Mouse (Mus musculus) CH12.LX (cell line): ENCODE measurements around the gene Bsx. TPM values are rescaled to one million over a fixed set of nuclear protein-coding genes. Genes with fewer than 3 reads are reported as not detected.

ENCODE experiments used
- DNase-seq: peaks from one replicate; pipeline ENCODE4 v3.0.0-alpha.2; 2013; ENCODE audit errors: extremely low read depth
- H3K27ac ChIP-seq: 2 replicates; pipeline ENCODE4 v1.5.1; 2012; ENCODE audit warnings: low read depth, mild to moderate bottlenecking, control low read depth, moderate library complexity; ENCODE audit not compliant: insufficient read depth
- H3K27me3 ChIP-seq: replicated peaks from 2 replicates; pipeline ENCODE3; 2012; ENCODE audit warnings: inconsistent platforms
- H3K36me3 ChIP-seq, 2 experiments: replicated peaks in 1 of 2; 2 replicates each; pipeline versions ENCODE3 to v1.6.1; 2012; ENCODE audit warnings: inconsistent platforms in 1 of 2, low read length in 1 of 2, mild to moderate bottlenecking in 1 of 2, mixed read lengths in 1 of 2, moderate library complexity in 1 of 2; ENCODE audit not compliant: control insufficient read depth in 1 of 2, insufficient read depth in 1 of 2
- H3K4me1 ChIP-seq, 2 experiments: 2 replicates each; pipeline ENCODE4 v1.6.1; 2012; ENCODE audit warnings: inconsistent platforms in 1 of 2, moderate library complexity in 1 of 2; ENCODE audit not compliant: insufficient read depth in 2 of 2, control insufficient read depth in 1 of 2
- H3K4me2 ChIP-seq: 2 replicates; pipeline ENCODE4 v1.6.1; 2012; ENCODE audit warnings: low read depth, mild to moderate bottlenecking, control low read depth; ENCODE audit not compliant: poor library complexity, insufficient read depth, severe bottlenecking
- H3K4me3 ChIP-seq, 3 experiments: fragments of 150-350 bp in 1 of 3; sonication (generic) in 1 of 3; replicated peaks in 1 of 3; 2 replicates each; pipeline versions ENCODE3 to v1.5.1; 2011 to 2012; ENCODE audit warnings: low read depth in 2 of 3, low read length in 2 of 3, mild to moderate bottlenecking in 2 of 3, moderate library complexity in 2 of 3, control low read depth in 1 of 3, improper control_type of control experiment in 1 of 3, inconsistent platforms in 1 of 3, mixed read lengths in 1 of 3; ENCODE audit not compliant: poor library complexity in 1 of 3
- H3K79me2 ChIP-seq: replicated peaks from 2 replicates; pipeline ENCODE4 v1.6.1; 2012; ENCODE audit warnings: mild to moderate bottlenecking, moderate library complexity; ENCODE audit not compliant: control insufficient read depth, poor library complexity, insufficient read depth, severe bottlenecking; ENCODE audit errors: extremely low read depth
- H3K9ac ChIP-seq: 2 replicates; pipeline ENCODE4 v1.6.1; 2012; ENCODE audit warnings: low read depth, mild to moderate bottlenecking, control low read depth, moderate library complexity; ENCODE audit not compliant: insufficient read depth
- H3K9me3 ChIP-seq: replicated peaks from 2 replicates; pipeline ENCODE3; 2012; ENCODE audit warnings: low read length, inconsistent platforms, mixed read lengths
- USF1 ChIP-seq: IDR thresholded peaks from 2 replicates; pipeline ENCODE4 v1.6.1; 2014; ENCODE audit warnings: low read depth, mild to moderate bottlenecking, inconsistent platforms, low read length, improper control_type of control experiment
- dilution Hi-C: fragments of 300-500 bp; cut with MboI; formaldehyde crosslinking; loops from 2 replicates; pipeline ENCODE4 v1.14.3; 2020; ENCODE audit warnings: low sequenced_read_pairs; ENCODE audit not compliant: extremely low pct_unique_long_range_greater_than_20kb, extremely low pct_ligation_motif_present
- in situ Hi-C: fragments of 300-500 bp; cut with MboI; formaldehyde crosslinking; loops from 3 replicates; pipeline ENCODE4 v1.14.3; 2019; ENCODE audit warnings: low sequenced_read_pairs, low pct_ligation_motif_present, low pct_unique_long_range_greater_than_20kb, mixed read lengths
- polyA plus RNA-seq: library from polyadenylated mRNA; unstranded; fragments of >175 nt; gene quantifications from 2 replicates; pipeline ENCODE4 v1.2.1, GENCODE M21; 2012; ENCODE audit warnings: low read depth; ENCODE audit not compliant: insufficient read length
- total RNA-seq, 2 experiments: library from RNA; depleted of rRNA; stranded (reverse); fragments of 300-350 nt in 1 of 2; fragments of >200 nt in 1 of 2; gene quantifications; 2 replicates each; pipeline ENCODE4 v1.2.3; 2012 to 2014

The Bsx gene
- total and polyA plus RNA-seq, 3 experiments, result not detected

GRCm38 (mm10) chr9:40927351-40927980 lies 53.5 kb downstream of the Bsx start:
- TF ChIP-seq USF1, result no peak
- TF ChIP-seq, all 38 proteins: peak for 0
- Histone ChIP-seq H3K9ac (no peak overlapping the region), H3K79me2 (no peaks in the 10 kb centered on the region), H3K4me3 (no peak overlapping the region), H3K9me3 (no peaks in the 10 kb centered on the region), H3K4me1 (no peaks in the 10 kb centered on the region), H3K27ac (no peak overlapping the region), H3K27me3 (no peaks in the 10 kb centered on the region), H3K4me2 (no peak overlapping the region), H3K36me3 (no peaks in the 10 kb centered on the region)
- dilution Hi-C loops, result no loop called here
- DNase-seq, result no peak
- in situ Hi-C loops, result no loop called here

Other genes with a start within 250 kb of the Bsx start
- gene Gm21915, start 203.5 kb upstream of the Bsx start, total RNA-seq (2012; rRNA removed), result not detected in 2 replicates
- gene Gm21915, start 203.5 kb upstream of the Bsx start, total RNA-seq (2014; rRNA removed), result not detected in 2 replicates
- not detected in 2 replicates for gene Gm21915, start 203.5 kb upstream of the Bsx start, polyA plus RNA-seq
- not detected in 2 replicates for gene Clmp, start 188.2 kb upstream of the Bsx start, total RNA-seq (2012; rRNA removed)
- gene Clmp, start 188.2 kb upstream of the Bsx start, total RNA-seq (2014; rRNA removed), result not detected in 2 replicates
- not detected in 2 replicates for gene Clmp, start 188.2 kb upstream of the Bsx start, polyA plus RNA-seq
- gene Hspa8, start 73.1 kb upstream of the Bsx start, total RNA-seq (2012; rRNA removed), result 2,915 and 4,984 TPM in 2 replicates
- gene Hspa8, start 73.1 kb upstream of the Bsx start, total RNA-seq (2014; rRNA removed), result 7,143 and 7,761 TPM in 2 replicates
- 5,629 and 6,462 TPM in 2 replicates for gene Hspa8, start 73.1 kb upstream of the Bsx start, polyA plus RNA-seq
- not detected in 2 replicates for gene Jhy, start 90.0 kb downstream of the Bsx start, total RNA-seq (2012; rRNA removed)
- gene Jhy, start 90.0 kb downstream of the Bsx start, total RNA-seq (2014; rRNA removed), result not detected in 2 replicates
- gene Jhy, start 90.0 kb downstream of the Bsx start, polyA plus RNA-seq, result not detected in 2 replicates
- not detected in 2 replicates for gene Crtam, start 130.5 kb downstream of the Bsx start, total RNA-seq (2012; rRNA removed)
- not detected in 2 replicates for gene Crtam, start 130.5 kb downstream of the Bsx start, total RNA-seq (2014; rRNA removed)
- gene Crtam, start 130.5 kb downstream of the Bsx start, polyA plus RNA-seq, result not detected in 2 replicates